Mouse (Mus musculus): ENCODE results near the gene Prkcq. TPM values are rescaled to one million over a fixed set of nuclear protein-coding genes. Genes with fewer than 3 reads are reported as not detected.

Gene Prkcq
- polyA plus RNA-seq, 1 experiment, result 48.4 TPM

GRCm38 (mm10) chr2:11298811-11299210 is 126.9 kb downstream of the Prkcq start:
- H3K27ac ChIP-seq (ENCODE audit: control insufficient read depth, insufficient read depth, low read length), result no peak overlapping the region
- 98% methylated on average over 7 of the region's 7 CpGs for WGBS
- no peak for DNase-seq
- H3K36me3 ChIP-seq (ENCODE audit: control insufficient read depth, insufficient read depth, low read length), result peaks cover 63% of the 10 kb centered on the region
- no peak overlapping the region for H3K4me3 ChIP-seq (ENCODE audit: control insufficient read depth, insufficient read depth, low read length)
- TF ChIP-seq POLR2A (IDR thresholded peaks at IDR 0.05; ENCODE audit: control insufficient read depth, extremely low read depth, insufficient read depth, low read length, poor library complexity) (no peak), CTCF (IDR thresholded peaks at IDR 0.05; ENCODE audit: borderline replicate concordance, control insufficient read depth, extremely low read depth, insufficient read depth, low read length, poor library complexity) (no peak)
- no peaks in the 10 kb centered on the region for H3K27me3 ChIP-seq (ENCODE audit: control insufficient read depth, insufficient read depth, low read length)
- no peaks in the 10 kb centered on the region for H3K4me1 ChIP-seq (replicated peaks; ENCODE audit: control insufficient read depth, insufficient read depth, low read length)

DNA sequence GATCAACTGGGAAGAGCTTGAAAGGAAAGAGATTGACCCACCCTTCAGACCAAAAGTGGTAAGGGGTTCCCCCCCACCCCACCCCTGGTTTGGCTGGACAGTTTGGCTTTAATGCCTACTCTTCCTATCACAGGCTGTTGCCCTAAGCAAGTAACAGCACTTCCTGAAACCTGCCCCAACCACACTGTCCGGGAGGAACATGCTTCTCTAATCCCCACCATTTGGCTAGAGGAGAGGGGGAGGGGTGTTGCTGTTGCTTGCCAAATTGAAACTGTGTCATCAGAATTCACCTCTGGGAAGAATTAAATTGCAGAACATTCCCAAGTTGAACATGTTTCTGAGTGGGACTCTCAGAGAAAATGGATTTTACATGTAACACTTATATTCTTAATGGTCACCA is 127.5 kb downstream of the Prkcq start:
- no peaks in the 10 kb centered on the region for H3K4me1 ChIP-seq (replicated peaks; ENCODE audit: control insufficient read depth, insufficient read depth, low read length)
- TF ChIP-seq POLR2A (IDR thresholded peaks at IDR 0.05; ENCODE audit: control insufficient read depth, extremely low read depth, insufficient read depth, low read length, poor library complexity) (no peak), CTCF (IDR thresholded peaks at IDR 0.05; ENCODE audit: borderline replicate concordance, control insufficient read depth, extremely low read depth, insufficient read depth, low read length, poor library complexity) (no peak)
- DNase-seq, result no peak
- peaks cover 59% of the 10 kb centered on the region for H3K36me3 ChIP-seq (ENCODE audit: control insufficient read depth, insufficient read depth, low read length)
- 70% methylated on average over 1 of the region's 1 CpGs for WGBS
- H3K27ac ChIP-seq (ENCODE audit: control insufficient read depth, insufficient read depth, low read length), result no peak overlapping the region
- H3K4me3 ChIP-seq (ENCODE audit: control insufficient read depth, insufficient read depth, low read length), result no peak overlapping the region
- H3K27me3 ChIP-seq (ENCODE audit: control insufficient read depth, insufficient read depth, low read length), result no peaks in the 10 kb centered on the region

- TF ChIP-seq CTCF (IDR thresholded peaks at IDR 0.05; ENCODE audit: borderline replicate concordance, control insufficient read depth, extremely low read depth, insufficient read depth, low read length, poor library complexity), result no peak
- TF ChIP-seq POLR2A (IDR thresholded peaks at IDR 0.05; ENCODE audit: control insufficient read depth, extremely low read depth, insufficient read depth, low read length, poor library complexity), result no peak
These were observed 128.5 kb downstream of the Prkcq start for GRCm38 (mm10) chr2:11300362-11300761.

GRCm38 (mm10) chr2:11320241-11320640 is 148.3 kb downstream of the Prkcq start:
- no peak overlapping the region for H3K27ac ChIP-seq (ENCODE audit: control insufficient read depth, insufficient read depth, low read length)
- 33% methylated on average over 10 of the region's 10 CpGs for WGBS
- H3K36me3 ChIP-seq (ENCODE audit: control insufficient read depth, insufficient read depth, low read length), result no peaks in the 10 kb centered on the region
- H3K4me1 ChIP-seq (replicated peaks; ENCODE audit: control insufficient read depth, insufficient read depth, low read length), result no peaks in the 10 kb centered on the region
- H3K4me3 ChIP-seq (ENCODE audit: control insufficient read depth, insufficient read depth, low read length), result no peak overlapping the region
- TF ChIP-seq CTCF (IDR thresholded peaks at IDR 0.05; ENCODE audit: borderline replicate concordance, control insufficient read depth, extremely low read depth, insufficient read depth, low read length, poor library complexity), result no peak
- TF ChIP-seq POLR2A (IDR thresholded peaks at IDR 0.05; ENCODE audit: control insufficient read depth, extremely low read depth, insufficient read depth, low read length, poor library complexity), result no peak
- H3K27me3 ChIP-seq (ENCODE audit: control insufficient read depth, insufficient read depth, low read length), result no peaks in the 10 kb centered on the region
- peak; percentile 42 for DNase-seq

More at GRCm38 (mm10) chr2:11300362-11300761, 128.5 kb downstream of the Prkcq start:
- Histone ChIP-seq H3K4me3 (ENCODE audit: control insufficient read depth, insufficient read depth, low read length) (no peak overlapping the region), H3K4me1 (replicated peaks; ENCODE audit: control insufficient read depth, insufficient read depth, low read length) (no peaks in the 10 kb centered on the region), H3K27me3 (ENCODE audit: control insufficient read depth, insufficient read depth, low read length) (no peaks in the 10 kb centered on the region), H3K27ac (ENCODE audit: control insufficient read depth, insufficient read depth, low read length) (no peak overlapping the region), H3K36me3 (ENCODE audit: control insufficient read depth, insufficient read depth, low read length) (peaks cover 50% of the 10 kb centered on the region)
- DNase-seq, result no peak
- 72% methylated on average over 6 of the region's 6 CpGs for whole genome bisulfite sequencing

DNA sequence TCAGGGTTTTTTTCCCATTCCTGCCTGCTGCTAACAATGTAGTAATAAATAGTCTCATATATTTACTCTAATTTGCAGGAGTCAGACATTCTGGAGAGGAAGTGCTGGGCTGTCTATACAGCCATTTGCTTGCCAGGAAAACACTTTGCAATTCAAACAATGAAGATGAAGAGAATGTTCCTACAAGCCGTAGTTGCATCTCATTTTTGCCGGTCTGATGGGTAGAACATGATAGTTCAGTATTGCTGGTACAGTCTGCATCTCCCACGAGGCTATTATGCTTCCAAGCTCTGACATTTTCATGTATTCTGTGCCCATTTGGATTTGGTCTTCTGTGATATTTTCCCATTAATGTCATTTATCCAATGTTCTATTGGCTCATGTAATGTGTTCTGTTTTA is 150.5 kb downstream of the Prkcq start:
- 84% methylated on average over 3 of the region's 3 CpGs for whole genome bisulfite sequencing
- DNase-seq, result no peak
- H3K36me3 ChIP-seq (ENCODE audit: control insufficient read depth, insufficient read depth, low read length), result no peaks in the 10 kb centered on the region
- H3K4me3 ChIP-seq (ENCODE audit: control insufficient read depth, insufficient read depth, low read length), result no peak overlapping the region
- no peak for TF ChIP-seq CTCF (IDR thresholded peaks at IDR 0.05; ENCODE audit: borderline replicate concordance, control insufficient read depth, extremely low read depth, insufficient read depth, low read length, poor library complexity)
- TF ChIP-seq POLR2A (IDR thresholded peaks at IDR 0.05; ENCODE audit: control insufficient read depth, extremely low read depth, insufficient read depth, low read length, poor library complexity), result no peak
- H3K27me3 ChIP-seq (ENCODE audit: control insufficient read depth, insufficient read depth, low read length), result no peaks in the 10 kb centered on the region
- H3K4me1 ChIP-seq (replicated peaks; ENCODE audit: control insufficient read depth, insufficient read depth, low read length), result no peaks in the 10 kb centered on the region
- no peak overlapping the region for H3K27ac ChIP-seq (ENCODE audit: control insufficient read depth, insufficient read depth, low read length)

- DNase-seq, result no peak
- H3K36me3 ChIP-seq (ENCODE audit: control insufficient read depth, insufficient read depth, low read length), result no peaks in the 10 kb centered on the region
- no peak overlapping the region for H3K27ac ChIP-seq (ENCODE audit: control insufficient read depth, insufficient read depth, low read length)
- no peak overlapping the region for H3K4me3 ChIP-seq (ENCODE audit: control insufficient read depth, insufficient read depth, low read length)
- H3K27me3 ChIP-seq (ENCODE audit: control insufficient read depth, insufficient read depth, low read length), result no peaks in the 10 kb centered on the region
- H3K4me1 ChIP-seq (replicated peaks; ENCODE audit: control insufficient read depth, insufficient read depth, low read length), result no peaks in the 10 kb centered on the region
- TF ChIP-seq CTCF (IDR thresholded peaks at IDR 0.05; ENCODE audit: borderline replicate concordance, control insufficient read depth, extremely low read depth, insufficient read depth, low read length, poor library complexity) (no peak), POLR2A (IDR thresholded peaks at IDR 0.05; ENCODE audit: control insufficient read depth, extremely low read depth, insufficient read depth, low read length, poor library complexity) (no peak)
- 82% methylated on average over 7 of the region's 7 CpGs for WGBS
These were observed 155.4 kb downstream of the Prkcq start for GRCm38 (mm10) chr2:11327280-11327679.

Data from thymus, adult 2 months (tissue).